Mouse (Mus musculus) layer of hippocampus, postnatal 36 days (tissue): ENCODE measurements at regions not wholly inside any gene's neighbourhood (a gene's known extent, or its start where the extent isn't known, plus 50 kb on each side); places are given as distances from the start of the nearest gene placed in this dataset.

Experiments used
- DNase-seq, 2 experiments: peaks; one replicate each; pipeline ENCODE4 v3.0.0; 2022

GRCm38 (mm10) chr5:75248279-75248678, 96.2 kb downstream of the Pdgfra start:
- no peak for DNase-seq

DNA sequence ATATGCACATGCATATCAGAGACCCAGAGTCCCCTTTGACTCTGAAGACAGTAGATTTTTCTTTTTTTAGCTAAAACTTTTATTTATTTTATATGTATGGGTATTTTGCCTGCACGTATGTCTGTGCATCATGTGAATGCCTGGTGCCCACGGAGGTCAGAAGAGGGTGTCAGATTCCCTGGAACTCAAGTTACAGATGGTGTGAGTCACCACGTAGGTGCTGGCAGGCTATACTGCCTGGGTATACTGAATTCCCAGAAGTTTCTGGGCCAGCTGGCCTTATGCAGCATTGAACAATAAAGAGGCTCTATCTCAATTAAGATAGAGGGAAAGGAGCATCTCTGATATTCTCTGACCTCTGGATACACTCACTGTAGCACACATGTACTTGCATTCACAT, 97.6 kb downstream of the Pdgfra start:
- DNase-seq = no peak

DNA sequence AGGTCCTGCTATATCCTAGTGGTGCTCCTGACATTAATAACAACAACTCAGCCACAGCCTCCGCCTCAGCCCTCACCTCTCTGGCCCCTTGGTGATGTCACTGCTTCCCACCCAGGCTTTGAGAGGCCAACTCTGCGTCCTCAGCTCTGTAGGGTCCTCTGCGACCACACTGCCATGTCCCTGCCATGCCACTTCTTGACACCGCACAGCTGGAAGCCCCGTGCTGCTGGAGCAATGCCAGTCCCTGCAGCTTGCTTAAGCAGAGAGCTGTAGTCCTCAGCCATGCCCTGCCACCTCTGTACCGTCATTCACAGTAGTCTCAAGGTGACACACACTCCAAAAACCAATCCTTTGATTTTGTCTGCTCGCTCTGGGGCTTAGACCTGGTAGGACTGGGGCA, 101.3 kb downstream of the Pdgfra start:
- no peak for DNase-seq

DNA sequence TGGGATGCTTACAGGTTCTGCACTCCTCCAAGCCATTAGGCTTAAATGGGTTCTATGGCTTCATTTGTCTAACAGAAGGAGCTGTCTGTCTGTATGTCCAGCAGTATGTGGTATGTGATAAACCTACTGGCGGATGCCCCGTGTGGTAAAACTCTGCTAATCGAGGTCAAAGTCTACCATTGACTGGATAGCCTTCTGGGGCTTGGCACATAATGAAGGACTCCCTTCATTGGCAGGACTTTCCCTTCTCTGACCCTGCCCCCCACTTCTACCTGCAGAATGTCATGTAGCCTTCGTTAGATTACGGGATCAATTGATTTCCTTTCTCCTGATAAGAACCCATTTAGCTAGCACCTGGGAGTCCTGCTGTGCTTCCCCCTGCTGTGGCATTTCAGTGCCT, 101.7 kb downstream of the Pdgfra start:
- DNase-seq = no peak

DNA sequence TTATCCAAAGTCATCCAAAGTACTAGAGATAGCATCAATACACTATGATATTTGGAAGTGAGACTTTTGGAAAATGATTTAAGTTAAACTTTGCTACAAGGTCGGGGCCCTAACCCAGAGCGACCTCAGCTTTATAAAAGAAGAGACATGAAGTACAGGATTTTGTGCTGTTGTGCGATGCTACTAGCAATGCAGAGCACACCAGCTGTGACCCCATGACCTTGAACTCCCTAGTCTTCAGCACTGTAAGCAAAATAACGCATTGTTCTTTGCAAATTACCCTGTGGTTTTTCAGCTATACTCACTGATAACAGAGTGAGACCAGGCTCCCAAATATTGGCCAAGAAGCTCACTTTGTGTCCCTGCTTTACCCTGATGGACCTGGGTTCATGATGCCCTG, 104.1 kb downstream of the Pdgfra start:
- DNase-seq = no peak

DNA sequence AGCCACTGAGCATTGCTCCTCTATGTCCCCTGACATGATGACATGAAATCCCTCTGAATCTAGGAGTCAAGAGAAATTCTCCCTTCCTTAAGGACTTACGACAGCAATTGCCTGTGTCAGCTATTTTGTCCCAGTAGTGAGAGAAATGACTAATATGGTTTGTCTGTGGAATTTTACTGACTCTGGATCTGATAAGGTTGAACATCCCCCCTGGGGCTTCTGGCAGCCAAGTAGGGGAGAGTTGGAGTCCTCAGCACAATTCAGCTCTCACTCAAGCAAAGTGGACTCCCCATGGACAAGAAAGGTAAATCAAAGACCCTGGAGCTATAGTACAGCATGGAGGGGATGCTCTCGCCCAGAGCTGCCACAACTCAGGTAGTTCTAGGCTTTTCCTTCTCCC, 105.0 kb downstream of the Pdgfra start:
- no peak for DNase-seq

DNA sequence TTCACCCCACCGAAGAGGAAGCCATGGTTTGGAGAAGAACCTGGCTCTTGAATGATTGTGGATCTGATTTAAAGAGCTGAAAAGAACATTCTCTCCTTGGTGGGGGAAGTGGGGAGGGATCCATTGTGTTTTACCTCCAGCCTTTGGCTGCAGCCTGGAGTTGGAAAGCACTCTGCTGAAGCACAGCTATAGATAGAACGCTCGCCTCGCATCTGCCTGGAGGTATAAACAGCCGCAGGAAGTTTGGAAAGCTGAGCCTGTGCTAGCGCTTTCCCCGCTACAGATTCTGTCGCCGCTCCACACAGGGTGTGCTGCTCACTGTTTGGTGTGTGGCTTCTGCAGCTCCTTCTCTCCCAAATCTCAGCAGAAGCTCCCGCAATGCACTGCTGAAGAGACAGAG, 108.2 kb downstream of the Pdgfra start:
- DNase-seq = peak in 1 of 2 experiments; percentile 10

DNA sequence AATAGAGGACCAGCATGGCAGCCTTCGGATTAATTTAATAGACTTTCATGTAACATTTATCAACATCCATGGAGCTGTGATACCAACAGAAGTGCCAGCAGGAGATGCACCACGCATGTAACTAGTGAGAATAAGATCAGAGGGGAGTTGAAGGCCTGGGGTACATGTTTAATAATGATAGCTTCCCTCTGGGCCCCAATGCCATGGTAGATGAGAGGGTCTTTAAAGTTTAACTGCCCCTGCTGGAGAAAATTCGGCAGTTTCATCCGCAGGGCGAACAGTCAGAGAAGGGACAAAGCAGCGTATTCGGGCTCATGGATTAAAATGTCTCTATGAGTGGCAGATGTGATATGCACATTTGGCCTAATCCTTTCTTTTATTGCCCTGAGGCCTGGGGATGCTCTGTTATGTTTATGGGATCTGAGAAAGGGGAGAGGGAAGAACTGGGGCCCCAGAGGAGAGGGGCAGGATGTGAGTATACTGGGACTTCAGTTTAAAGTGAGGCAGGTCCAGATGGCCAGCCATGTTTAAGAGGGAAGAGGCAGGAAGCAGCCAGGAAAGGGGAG, 114.1 kb downstream of the Pdgfra start:
- no peak for DNase-seq

GRCm38 (mm10) chr5:75266871-75267270, 114.8 kb downstream of the Pdgfra start:
- no peak for DNase-seq

DNA sequence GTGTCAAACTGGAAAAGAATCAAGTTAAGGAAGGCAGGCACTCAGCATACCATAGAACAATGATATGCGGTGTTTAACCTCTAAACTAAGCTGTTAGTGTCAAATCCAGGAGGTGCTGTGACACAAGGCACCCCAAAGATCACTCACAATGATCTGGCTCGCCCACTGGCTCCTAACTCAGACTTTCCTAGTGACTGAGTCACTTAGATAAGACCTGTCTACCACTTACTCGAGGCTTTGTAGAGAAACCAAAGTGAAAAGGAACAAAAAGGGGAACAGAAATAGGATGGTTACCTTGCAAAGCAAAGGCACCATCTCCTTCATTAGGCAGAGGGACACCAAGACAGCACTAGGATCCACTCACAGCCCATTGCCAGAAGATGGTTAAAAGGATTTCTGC, 115.7 kb downstream of the Pdgfra start:
- no peak for DNase-seq

DNA sequence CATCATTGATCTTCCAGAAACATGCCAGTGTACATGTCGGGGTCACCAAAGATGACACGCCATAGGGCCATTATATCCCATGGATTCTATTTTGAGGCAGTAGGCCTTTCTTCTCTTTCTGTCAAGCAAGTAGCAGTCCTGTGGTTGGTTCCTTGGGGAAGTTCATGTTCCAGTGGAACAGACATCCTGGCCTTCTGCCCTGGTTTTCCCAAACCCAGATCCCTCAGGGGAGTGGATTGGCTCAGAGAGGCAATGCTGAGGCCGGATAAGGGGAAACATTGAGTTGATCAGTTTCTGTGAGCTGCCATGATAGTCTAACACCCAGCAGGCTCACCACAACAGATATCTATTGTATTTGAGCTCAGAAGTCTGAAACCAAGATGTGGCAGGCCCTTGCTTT, 125.9 kb downstream of the Pdgfra start:
- no peak for DNase-seq

DNA sequence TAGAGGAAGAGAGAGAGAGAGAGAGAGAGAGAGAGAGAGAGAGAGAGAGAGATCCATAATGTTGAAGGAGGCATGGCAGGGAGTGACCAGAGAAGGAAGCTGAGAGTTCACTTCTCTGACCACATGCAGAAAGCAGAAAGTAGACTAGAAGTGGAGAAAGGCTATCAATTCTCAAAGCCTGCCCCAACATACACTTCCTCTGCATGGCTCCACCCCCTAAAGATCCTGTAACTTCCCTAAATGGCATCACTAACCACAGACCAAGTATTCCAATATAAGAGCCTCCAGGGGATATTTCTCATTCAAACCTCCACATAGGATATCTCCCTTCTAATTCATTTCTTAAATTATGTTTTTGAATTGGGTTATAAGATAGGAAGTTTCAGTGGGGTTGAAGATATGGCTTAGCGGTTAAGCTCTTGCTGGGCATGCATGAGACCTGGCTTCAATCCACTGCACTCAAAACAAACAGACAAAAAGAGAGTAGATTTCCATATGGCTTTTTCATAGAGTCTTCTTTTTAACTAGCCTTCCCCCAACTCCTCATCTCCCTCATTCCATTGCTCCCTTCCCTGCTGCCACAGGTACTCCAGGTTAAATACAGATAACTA, 127.6 kb downstream of the Pdgfra start:
- no peak for DNase-seq

DNA sequence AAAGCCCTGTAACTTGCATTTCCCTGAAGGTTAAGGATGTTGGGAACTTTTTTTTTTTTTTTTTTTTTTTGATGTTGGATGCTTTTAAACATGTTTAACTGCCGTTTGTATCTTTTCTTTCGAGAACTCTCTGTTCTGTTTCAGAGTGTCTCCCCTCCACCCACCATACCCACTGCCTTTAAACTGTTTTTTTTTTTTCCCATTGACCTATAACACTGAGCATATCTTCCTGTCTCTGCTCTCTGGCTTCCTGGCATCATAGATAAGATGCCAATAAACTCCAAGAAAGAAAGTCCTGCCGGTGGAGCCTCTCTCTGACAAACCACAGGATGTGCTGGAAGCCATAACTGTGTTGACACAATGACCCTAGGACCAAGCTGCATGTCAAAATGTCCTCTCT, 128.6 kb downstream of the Pdgfra start:
- no peak for DNase-seq

GRCm38 (mm10) chr5:75281510-75281909, 129.4 kb downstream of the Pdgfra start:
- DNase-seq = no peak

GRCm38 (mm10) chr5:75282617-75283016, 130.5 kb downstream of the Pdgfra start:
- DNase-seq = no peak

GRCm38 (mm10) chr5:75283841-75284240, 131.7 kb downstream of the Pdgfra start:
- DNase-seq = no peak

DNA sequence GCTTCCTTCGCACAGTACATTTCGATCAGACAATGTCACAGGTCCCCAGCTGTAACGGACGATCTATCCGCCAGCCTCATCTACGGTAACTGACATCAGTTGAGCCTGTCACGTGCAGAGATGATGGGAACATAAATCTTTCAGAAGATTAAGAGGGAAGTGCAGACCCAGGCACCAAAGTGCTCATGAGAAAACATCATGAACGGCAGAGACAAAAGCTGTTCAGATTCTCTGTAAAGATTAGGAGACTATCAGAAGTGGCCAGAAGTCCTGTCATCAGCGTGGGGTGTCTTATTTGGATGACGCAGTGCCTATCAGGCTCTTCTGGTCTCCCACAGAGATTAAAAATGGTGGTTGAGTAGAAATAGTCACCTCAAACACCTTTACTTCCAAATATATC, 133.9 kb downstream of the Pdgfra start:
- no peak for DNase-seq

DNA sequence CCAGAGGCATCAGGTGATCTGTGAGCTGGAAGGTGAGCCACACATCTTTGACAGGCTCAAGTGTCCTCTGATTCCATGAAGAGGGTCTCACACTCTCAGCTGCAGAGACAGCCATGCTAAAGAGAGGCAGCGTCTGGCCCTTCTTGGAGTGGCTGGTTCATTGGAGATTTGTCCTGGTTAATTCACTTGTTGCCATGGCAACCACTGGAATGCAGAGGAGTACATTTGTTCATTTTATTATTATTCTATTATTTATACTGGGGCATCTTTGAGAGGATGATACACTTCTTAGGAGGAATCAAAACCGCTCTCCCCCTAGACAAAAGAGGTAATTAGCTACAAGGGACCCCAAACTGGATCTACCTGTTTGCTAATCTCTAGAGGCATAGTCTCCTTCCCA, 143.6 kb downstream of the Pdgfra start:
- DNase-seq = no peak

DNA sequence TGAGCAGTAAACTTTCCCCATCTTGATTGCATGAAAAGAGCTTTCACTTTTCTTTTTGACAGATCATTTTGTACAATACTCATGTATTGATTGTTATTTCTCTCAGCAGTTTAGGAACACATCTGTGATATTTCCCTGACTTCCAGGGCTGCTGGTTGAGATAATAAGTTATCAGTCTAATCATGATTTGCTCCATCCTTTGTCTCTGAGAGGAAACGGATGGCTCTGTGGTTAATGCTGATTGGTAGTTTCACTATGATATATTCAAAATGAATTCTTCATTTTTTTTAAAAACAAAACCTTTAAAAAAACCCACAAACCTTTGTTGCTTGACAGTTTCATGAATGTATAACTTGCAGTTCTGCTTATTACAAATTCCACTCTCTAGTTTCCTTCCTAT, 160.8 kb downstream of the Pdgfra start:
- no peak for DNase-seq

DNA sequence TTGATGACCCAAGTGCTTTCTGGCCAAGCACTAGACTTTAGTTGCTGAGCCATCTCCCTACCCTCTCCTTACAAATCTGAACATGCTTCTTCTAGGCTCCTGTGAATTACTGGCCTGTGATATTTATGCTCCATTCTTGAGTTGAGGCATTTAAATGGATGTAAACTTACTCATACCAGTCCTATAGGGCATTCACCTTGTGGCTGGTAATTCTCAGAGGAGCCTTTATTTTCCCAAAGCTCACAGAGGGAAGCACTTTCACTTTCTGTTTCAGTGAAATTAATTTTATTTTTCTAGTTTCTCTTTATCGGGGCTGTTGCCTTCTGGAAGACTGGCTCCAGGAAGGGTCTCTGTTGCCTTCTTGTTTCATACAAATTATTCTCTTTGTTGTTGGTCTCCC, 163.9 kb downstream of the Pdgfra start:
- no peak for DNase-seq

GRCm38 (mm10) chr5:75320536-75320935, 168.4 kb downstream of the Pdgfra start:
- DNase-seq = no peak

GRCm38 (mm10) chr5:75334050-75334449, 182.0 kb downstream of the Pdgfra start:
- DNase-seq = no peak

- peak in 1 of 2 experiments; percentile 2 for DNase-seq
Measured at GRCm38 (mm10) chr5:75336454-75336853, 184.4 kb downstream of the Pdgfra start.

GRCm38 (mm10) chr5:75338439-75338838, 186.3 kb downstream of the Pdgfra start:
- DNase-seq = peak; percentile 29 to 38

- DNase-seq = no peak
Measured at GRCm38 (mm10) chr5:75342599-75342998, 190.5 kb downstream of the Pdgfra start.
